ENCODE assay signal across 28 mouse cellular contexts in genomic region chr13:43633024-43633423, GRCm38 (mm10). TPM values are rescaled to one million over a fixed set of nuclear protein-coding genes. Genes with fewer than 3 reads are reported as not detected.
"Had no signal": no experiment of that assay in that cellular context is flagged by ENCODE, and none has a peak within 500 bp of the region (broad histone marks: within the 10 kb centered on the region; RNA-seq: fewer than 3 reads in every experiment).

No protein-coding gene starts in this region.

- H3K27ac ChIP-seq: gastrocnemius, adult 2 months; heart, adult 2 months; hindbrain, embryonic 10.5 days; hindbrain, embryonic 12.5 days; hindbrain, embryonic 14.5 days; intestine, embryonic 15.5 days; left cerebral cortex, adult 2 months; limb, embryonic 10.5 days; limb, embryonic 12.5 days; liver, embryonic 13.5 days; liver, embryonic 15.5 days had no signal

- H3K36me3 ChIP-seq: heart, embryonic 12.5 days; hindbrain, embryonic 10.5 days; hindbrain, embryonic 12.5 days; intestine, embryonic 15.5 days; limb, embryonic 10.5 days; limb, embryonic 12.5 days; liver, embryonic 13.5 days; liver, embryonic 15.5 days had no signal

- ATAC-seq: hindbrain, embryonic 16.5 days; inflammation-experienced regulatory T-cells, adult 6 months; intestine, embryonic 15.5 days; intestine, postnatal 0 days; liver, postnatal 0 days had no signal

- H3K27me3 ChIP-seq: heart, embryonic 12.5 days; hindbrain, embryonic 12.5 days; intestine, embryonic 15.5 days; limb, embryonic 12.5 days; liver, embryonic 13.5 days; liver, embryonic 15.5 days had no signal

- DNase-seq: gastrocnemius, adult 2 months; gastrocnemius, postnatal 10 days; gastrocnemius, postnatal 25 days; heart, adult 2 months; heart, postnatal 10 days; heart, postnatal 4 days; kidney, adult 18-20 months; kidney, adult 8-10 months; kidney, postnatal 10 days; kidney, postnatal 25 days; kidney, postnatal 4 days; layer of hippocampus, adult 9-11 months; liver; liver, embryonic 13.5 days; liver, postnatal 0 days had no signal

- H3K9me3 ChIP-seq: heart, embryonic 12.5 days; hindbrain, embryonic 10.5 days; hindbrain, embryonic 12.5 days; intestine, embryonic 15.5 days; limb, embryonic 10.5 days; limb, embryonic 12.5 days; liver, embryonic 13.5 days; liver, embryonic 15.5 days had no signal

- H3K4me3 ChIP-seq: gastrocnemius, adult 2 months; heart, adult 2 months; heart, embryonic 12.5 days; hindbrain, embryonic 10.5 days; hindbrain, embryonic 12.5 days; intestine, embryonic 15.5 days; left cerebral cortex, adult 2 months; limb, embryonic 10.5 days; limb, embryonic 12.5 days; liver, embryonic 13.5 days; liver, embryonic 15.5 days had no signal

- H3K9ac ChIP-seq: heart, embryonic 12.5 days; hindbrain, embryonic 12.5 days; hindbrain, embryonic 14.5 days; intestine, embryonic 15.5 days; limb, embryonic 12.5 days; liver, embryonic 13.5 days; liver, embryonic 15.5 days; liver, postnatal 0 days had no signal

- H3K4me2 ChIP-seq: heart, embryonic 12.5 days; hindbrain, embryonic 12.5 days; hindbrain, embryonic 14.5 days; intestine, embryonic 15.5 days; limb, embryonic 12.5 days; liver, embryonic 11.5 days; liver, embryonic 13.5 days; liver, embryonic 15.5 days had no signal

- H3K4me1 ChIP-seq: heart, embryonic 12.5 days; hindbrain, embryonic 12.5 days; intestine, embryonic 15.5 days; limb, embryonic 12.5 days; liver, embryonic 13.5 days; liver, embryonic 15.5 days had no signal

RNA-seq across cellular contexts. Expression of gene Rnf182, which starts 17.5 kb away (rescaled TPM):
- polyA plus RNA-seq: inflammation-experienced regulatory T-cells, adult 6 months; liver, embryonic 15.5 days; liver, postnatal 0 days had no signal
